Mouse (Mus musculus) heart, embryonic 15.5 days (tissue): ENCODE results near the gene Wdr72. TPM values are rescaled to one million over a fixed set of nuclear protein-coding genes. Genes with fewer than 3 reads are reported as not detected.

Experiments
- ATAC-seq: fragments of 200-750 bp; cut with Nextera tagmentation; replicated peaks from 2 replicates; pipeline ENCODE4 v1.8.0; 2017; ENCODE audit warnings: low read depth, moderate TSS enrichment; ENCODE audit not compliant: insufficient number of reproducible peaks, insufficient read depth, low FRiP score
- H3K27ac ChIP-seq: fragments of 300-500 bp; sonication (generic); 2 replicates; pipeline ENCODE4 v1.5.1; 2015; ENCODE audit warnings: mild to moderate bottlenecking, inconsistent platforms
- H3K27me3 ChIP-seq: fragments of 300-500 bp; sonication (generic); 2 replicates; pipeline ENCODE4 v1.6.1; 2015; ENCODE audit warnings: inconsistent platforms
- H3K36me3 ChIP-seq: fragments of 300-500 bp; sonication (generic); 2 replicates; pipeline ENCODE4 v1.6.1; 2015; ENCODE audit warnings: mild to moderate bottlenecking, inconsistent platforms
- H3K4me1 ChIP-seq: fragments of 300-500 bp; sonication (generic); replicated peaks from 2 replicates; pipeline ENCODE4 v1.6.1; 2015; ENCODE audit warnings: inconsistent platforms
- H3K4me2 ChIP-seq: fragments of 300-500 bp; sonication (generic); 2 replicates; pipeline ENCODE4 v1.6.1; 2015; ENCODE audit warnings: inconsistent platforms, mild to moderate bottlenecking, moderate library complexity
- H3K4me3 ChIP-seq: fragments of 300-500 bp; sonication (generic); 2 replicates; pipeline ENCODE4 v1.5.1; 2015; ENCODE audit warnings: mild to moderate bottlenecking, inconsistent platforms
- H3K9ac ChIP-seq: fragments of 300-500 bp; sonication (generic); 2 replicates; pipeline ENCODE4 v1.6.1; 2015; ENCODE audit warnings: mild to moderate bottlenecking, inconsistent platforms
- H3K9me3 ChIP-seq: fragments of 300-500 bp; sonication (generic); replicated peaks from 2 replicates; pipeline ENCODE4 v1.6.1; 2016; ENCODE audit warnings: inconsistent platforms
- WGBS: fragments of 180-500 bp; shearing (Covaris S2); methylation state at CpG from one replicate; pipeline ENCODE4 v1.1.7; 2015; ENCODE audit warnings: mixed read lengths; 5-methylcytosine and 5-hydroxymethylcytosine counted together
- polyA plus RNA-seq: library from polyadenylated mRNA; unstranded; fragments of >200 nt; fragmentation: Nextera tagmentation; extraction: Ambion mirVana; gene quantifications from 2 replicates; pipeline ENCODE4 v1.2.1, GENCODE M21; 2015

Gene Wdr72
- polyA plus RNA-seq, 1 experiment from 2014 or later: 1.6 TPM

DNA sequence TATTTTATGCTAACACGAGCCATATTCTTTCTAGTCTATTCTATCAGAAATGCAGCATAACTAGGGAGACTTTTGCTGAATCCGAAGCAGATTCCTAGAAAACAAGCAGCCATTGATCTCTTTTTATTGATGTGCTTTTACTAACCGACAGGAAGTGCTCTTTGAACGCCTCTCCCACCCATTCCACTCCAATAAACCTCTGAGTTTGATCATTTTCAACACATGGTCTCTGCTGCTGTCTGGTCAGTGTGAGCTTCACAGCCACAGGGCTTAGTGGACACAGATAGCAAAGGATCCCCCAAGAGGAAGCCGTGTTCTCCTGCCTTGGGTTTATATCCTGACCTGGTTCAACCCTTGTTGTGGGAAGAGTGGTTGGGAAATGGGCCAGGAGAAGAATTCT lies 218.7 kb downstream of the Wdr72 start:
- no peak for ATAC-seq
- 73% methylated on average over 5 of the region's 5 CpGs for WGBS
- no peaks in the 10 kb centered on the region for H3K9me3 ChIP-seq

DNA sequence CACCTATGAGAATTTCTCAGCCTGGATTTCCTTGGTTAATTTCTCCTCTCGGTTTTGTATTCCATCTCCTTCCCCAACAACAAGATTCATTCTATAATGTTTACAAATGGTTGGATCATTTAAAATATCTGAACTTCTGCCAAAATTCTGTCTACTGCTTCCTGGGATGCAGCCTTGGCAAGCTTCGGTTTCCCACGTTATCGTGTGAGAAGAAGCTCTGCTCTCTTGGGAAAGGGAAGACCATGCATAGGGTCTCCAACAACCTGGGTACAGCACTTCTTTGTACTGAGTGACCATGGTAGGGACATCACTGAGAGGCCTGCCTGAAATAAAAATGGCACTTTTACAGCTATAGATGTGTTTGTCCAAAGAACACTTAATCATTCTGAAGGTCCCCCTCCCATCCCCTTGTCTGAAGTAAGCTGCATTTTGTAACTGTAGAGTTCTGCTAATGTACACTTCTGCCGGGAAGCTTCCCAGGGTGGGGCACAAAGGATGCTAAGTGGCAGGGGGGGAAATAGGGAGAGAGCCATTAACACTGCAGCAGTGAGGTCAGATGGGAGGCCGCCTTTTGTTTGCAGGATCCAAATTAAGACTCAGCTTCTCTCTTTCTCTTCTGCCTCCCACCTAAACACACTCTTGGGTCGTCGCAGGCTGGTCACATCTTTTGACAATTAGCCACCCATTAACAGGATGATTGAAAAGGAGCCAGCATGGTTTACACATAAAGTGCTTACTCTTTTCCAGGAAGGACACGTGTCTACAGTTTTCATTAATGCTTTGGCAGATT lies 220.7 kb downstream of the Wdr72 start:
- Histone ChIP-seq H3K9me3 (no peaks in the 10 kb centered on the region), H3K27ac (no peak overlapping the region), H3K36me3 (no peaks in the 10 kb centered on the region), H3K4me1 (no peaks in the 10 kb centered on the region), H3K27me3 (no peaks in the 10 kb centered on the region), H3K4me2 (no peak overlapping the region), H3K4me3 (no peak overlapping the region), H3K9ac (no peak overlapping the region)
- WGBS: 48% methylated on average over 9 of the region's 9 CpGs
- ATAC-seq: no peak

More for the DNA sequence above, 218.7 kb downstream of the Wdr72 start:
- Histone ChIP-seq H3K27me3 (no peaks in the 10 kb centered on the region), H3K36me3 (no peaks in the 10 kb centered on the region), H3K4me1 (no peaks in the 10 kb centered on the region), H3K27ac (no peak overlapping the region), H3K9ac (no peak overlapping the region), H3K4me3 (no peak overlapping the region), H3K4me2 (no peak overlapping the region)

DNA sequence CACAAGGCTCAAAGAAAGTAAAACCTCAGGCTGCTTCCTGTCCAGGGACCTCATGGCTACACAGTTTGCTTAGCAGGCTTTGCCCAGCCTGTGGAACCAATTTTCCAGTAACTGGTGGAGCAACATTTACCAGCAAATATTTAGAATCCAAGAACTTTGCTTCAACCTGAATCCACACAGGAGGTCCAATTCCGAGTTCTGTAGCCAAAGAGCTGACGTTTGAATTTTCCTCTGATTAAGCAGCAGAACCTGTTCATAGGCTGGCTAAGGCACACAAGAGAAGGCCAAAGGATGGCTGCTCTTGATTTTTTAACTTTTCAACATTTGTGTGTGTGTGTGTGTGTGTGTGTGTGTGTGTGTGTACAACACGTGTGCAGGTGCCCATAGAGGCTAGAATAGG lies 222.2 kb downstream of the Wdr72 start:
- Histone ChIP-seq H3K27me3 (no peaks in the 10 kb centered on the region), H3K4me2 (no peak overlapping the region), H3K36me3 (no peaks in the 10 kb centered on the region), H3K4me3 (no peak overlapping the region), H3K9me3 (no peaks in the 10 kb centered on the region), H3K27ac (no peak overlapping the region), H3K4me1 (no peaks in the 10 kb centered on the region), H3K9ac (no peak overlapping the region)
- WGBS: 79% methylated on average over 3 of the region's 3 CpGs
- ATAC-seq: no peak

Other genes starting within 250 kb of the Wdr72 start
- gene Unc13c, start 141.4 kb upstream of the Wdr72 start, polyA plus RNA-seq: 1.5 and 2.1 TPM in 2 replicates